Mouse (Mus musculus) frontal cortex, adult 2 months (tissue): ENCODE results near the gene Tle2. TPM values are rescaled to one million over a fixed set of nuclear protein-coding genes. Genes with fewer than 3 reads are reported as not detected.
A peak's percentile ranks its signal among the peaks of the same experiment; 100 is the strongest.

Experiments
- DNase-seq, 2 experiments: peaks; one replicate each; pipeline ENCODE4 v3.0.0; 2022; ENCODE audit warnings: low spot score in 1 of 2; ENCODE audit errors: extremely low spot score in 1 of 2
- polyA plus RNA-seq: library from polyadenylated mRNA; depleted of rRNA; stranded (reverse); fragments of >200 nt; gene quantifications from 2 replicates; pipeline ENCODE4 v1.2.3, GENCODE M21; 2012

Gene Tle2
- polyA plus RNA-seq, 1 experiment = 136 TPM

DNA sequence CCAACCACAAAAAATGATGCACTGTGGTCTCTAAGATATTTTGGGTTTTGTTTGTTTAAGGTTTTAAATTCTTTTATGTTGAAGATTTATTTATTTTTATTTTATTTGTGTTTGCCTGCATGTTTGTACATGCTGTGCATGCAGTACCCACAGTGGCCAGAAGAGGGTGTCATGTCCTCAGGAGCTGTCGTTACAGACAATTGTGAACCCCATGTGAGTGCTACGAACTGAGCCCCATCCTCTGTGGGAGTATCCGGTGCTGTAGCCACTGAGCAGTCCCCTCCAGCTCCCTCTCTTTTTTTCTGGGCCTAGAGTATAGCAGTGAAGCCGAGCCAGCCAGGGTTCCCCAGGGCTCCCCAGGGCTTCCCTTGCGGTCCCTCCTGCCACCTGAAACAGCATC is 21.1 kb upstream of the Tle2 start:
- DNase-seq = no peak

DNA sequence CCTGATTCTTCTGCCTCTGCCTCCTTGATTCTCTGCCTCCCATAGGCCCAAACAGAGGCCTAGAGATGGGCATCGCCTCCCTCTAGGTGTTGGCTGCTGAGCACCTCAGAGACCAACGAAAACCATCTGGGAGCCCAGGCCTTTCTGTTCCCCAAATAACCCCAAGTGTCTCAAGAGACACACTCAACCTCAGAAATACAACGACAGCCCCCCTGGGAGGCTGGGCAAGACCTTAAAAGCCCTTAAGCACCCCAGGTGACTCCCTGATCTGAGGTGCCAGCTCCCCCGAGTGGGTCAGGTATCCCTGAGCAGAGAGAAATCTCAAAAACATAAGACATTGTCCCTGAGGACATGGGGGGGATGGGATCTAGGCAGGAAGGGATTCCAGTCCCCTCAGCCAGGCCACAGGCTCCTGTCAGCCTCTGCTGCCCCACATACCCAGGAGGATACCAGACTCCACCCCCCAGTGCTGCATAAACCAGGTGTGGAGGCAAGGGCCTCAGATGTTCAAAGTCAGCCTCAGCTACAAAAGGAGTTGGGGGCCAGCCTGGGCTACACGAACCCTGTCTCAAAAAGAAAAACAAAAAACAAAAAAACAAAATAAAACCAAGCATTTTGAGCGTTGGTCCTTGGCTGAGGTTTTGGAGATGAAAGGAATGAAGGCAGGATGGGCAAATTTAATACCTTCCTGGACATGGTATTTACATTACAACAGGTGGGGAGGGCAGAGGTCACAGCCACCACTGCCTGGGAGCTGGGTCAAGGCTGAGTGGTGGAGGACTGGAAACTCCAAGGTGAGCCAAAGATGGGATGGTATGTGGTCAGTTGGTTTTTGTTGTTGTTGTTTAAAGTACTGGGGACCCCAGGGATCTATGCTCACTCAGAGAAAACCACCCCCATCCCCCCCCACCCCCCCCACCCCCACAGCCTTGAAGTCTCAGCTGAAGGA is 20.3 kb upstream of the Tle2 start:
- no peak for DNase-seq

DNA sequence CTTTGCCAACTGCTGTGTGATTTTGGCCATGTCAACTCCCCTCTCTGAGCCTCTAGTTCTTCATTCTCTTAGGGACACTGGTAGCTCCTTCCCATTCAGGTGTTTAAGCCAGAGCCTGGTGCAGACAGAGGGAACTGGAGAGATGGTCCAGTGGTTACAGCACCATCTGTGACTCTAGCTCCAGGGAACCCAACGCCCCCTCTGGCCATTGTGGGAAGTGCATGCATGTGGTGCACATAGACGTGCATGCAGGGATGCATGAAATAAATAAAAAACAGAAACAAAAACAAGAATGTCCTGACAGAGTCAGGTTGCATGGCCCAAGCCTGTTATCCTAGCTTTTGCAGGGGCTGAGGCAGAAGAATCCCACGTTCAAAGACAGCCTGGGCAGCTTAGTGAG is 18.1 kb upstream of the Tle2 start:
- DNase-seq = no peak

DNA sequence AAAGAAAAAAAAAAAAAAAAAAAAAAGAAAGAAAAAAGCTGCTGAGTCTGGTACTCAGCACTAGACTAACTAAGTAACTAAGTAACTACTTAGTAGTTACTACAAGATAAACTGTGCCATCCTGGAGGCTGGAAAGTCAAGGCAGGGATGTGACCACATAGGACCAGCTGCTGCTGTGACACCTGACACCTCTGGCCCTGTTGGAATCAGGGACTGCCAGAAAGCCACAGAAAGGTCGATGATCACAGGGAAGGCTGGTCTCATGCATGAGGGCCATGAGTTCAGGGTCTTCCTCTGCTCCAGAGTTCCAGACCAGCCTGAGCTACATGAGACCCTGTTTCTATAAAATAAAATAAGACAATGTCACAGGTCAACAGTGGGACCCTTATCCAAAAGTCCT is 16.9 kb upstream of the Tle2 start:
- no peak for DNase-seq

DNA sequence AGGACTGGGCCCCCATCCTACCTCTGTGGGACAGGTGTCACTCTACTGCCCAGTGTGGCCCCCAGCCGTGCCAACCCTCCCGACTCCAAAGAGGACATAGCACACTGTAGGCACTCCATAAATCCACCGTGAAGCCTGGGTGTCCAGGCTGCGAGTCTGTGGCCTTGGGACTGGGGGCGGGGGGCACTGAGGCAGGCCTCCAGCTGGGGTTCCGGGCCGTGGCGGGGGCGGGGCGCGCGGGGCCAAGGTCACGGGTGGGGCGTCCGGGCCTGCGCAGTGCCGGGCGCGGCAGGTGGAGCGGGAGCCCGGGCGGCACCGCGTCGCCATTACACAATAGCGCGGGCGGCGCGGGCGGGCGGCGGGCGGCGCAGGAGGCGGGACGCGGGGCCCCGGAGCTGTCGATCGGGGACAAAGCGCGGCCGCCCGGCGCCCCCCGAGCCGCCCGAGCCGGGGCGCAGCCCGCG is 15.2 kb upstream of the Tle2 start, which contains the start of gene Aes:
Gene Aes (plus strand): TSS at position 326 of the 464 bp plus-strand sequence.
- DNase-seq = peak in 1 of 2 experiments; percentile 75

DNA sequence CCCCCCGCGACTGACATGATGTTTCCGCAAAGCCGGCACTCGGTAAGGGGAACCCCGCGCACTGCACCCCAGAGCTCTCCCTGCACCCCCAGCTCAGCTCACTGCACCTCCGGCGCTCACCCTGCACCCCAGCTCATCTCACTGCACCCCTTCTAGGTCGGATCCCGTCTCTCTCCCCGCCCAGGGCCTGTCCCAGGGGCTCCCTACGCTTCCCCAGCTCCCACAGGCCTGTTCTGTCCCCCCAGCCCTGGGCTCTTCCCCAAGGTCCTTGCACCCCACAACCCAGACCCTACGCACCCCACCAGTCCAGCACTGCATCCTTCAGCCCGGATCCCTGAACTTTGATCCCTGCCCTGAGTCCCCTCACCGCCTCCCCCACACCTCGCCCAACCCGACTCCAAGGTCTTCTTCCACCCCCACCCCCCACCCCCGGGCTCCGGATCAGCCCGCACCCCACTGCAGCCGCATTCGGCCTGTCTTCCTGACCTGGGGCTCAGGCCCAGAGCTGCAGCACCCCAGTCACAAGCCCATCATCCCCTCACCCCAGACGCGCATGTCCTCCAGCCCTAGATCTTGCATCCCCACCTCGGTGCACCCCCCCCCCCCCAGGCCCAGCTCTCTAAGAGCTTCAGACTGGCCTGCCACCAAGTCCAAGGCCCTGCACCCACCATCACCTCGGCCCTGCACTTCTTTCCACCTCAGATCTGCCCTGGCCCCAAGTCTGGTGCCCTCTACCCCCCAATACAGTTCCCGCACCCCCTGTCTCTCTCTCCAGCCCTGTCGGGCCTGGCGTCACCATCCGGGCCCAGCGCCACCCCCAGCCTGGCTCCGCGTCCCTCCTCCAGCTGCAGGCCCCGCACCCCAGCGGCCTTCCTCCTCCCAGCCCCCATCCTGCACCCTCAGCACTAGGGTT is 14.5 kb upstream of the Tle2 start:
- peak in 1 of 2 experiments; percentile 83 for DNase-seq

DNA sequence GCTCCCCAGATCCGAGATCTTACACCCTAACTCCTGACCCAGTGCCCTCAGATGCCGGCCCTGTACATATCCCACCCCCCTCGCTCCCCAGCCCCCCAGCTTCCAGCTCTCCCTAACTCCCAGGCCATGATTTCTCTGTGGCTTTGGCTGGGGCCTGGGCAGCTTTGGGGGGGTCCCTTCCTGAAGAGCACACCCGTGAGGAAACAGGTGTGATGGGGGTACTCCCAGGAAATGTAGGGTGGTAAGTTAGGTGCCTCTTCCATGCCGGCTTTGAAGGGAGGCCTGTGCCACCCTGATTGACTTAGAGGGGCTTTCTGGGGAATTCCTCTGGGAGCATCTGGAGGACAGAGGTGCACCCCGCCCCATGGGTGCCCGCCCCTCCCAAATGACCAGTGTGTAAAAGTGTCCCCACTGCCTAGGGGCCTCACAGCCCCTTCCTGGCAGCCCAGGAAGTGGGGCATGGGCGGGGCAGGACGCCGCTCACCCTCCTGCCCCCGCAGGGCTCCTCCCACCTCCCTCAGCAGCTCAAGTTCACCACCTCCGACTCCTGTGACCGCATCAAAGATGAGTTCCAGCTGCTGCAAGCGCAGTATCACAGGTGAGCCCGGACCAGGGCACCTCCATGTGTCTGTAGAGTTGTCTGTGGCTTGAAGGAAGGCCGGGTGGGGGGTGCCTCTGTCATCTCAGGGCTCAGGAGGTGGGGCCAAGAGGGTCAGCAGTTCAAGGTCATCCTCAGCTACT is 13.5 kb upstream of the Tle2 start:
- DNase-seq = no peak

DNA sequence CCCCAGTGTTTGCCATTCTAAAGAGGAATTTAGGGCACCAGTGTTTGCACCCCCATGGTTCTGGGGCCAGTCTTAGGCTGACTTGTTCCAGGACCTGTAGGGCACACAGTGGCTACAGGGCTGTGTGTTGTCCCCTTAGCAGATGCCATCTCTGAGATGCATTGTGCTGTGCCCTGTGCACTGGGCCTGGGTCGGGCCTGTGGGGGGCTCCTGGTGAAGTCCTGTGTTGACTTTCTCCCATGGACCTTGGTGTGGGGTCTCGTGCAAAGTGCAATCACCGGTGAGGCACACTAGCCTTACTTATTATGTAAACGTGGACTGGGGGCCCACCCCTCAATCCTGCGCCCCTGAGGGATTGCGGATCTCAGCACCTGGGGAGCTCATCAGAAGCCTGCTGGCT is 11.9 kb upstream of the Tle2 start:
- no peak for DNase-seq

DNA sequence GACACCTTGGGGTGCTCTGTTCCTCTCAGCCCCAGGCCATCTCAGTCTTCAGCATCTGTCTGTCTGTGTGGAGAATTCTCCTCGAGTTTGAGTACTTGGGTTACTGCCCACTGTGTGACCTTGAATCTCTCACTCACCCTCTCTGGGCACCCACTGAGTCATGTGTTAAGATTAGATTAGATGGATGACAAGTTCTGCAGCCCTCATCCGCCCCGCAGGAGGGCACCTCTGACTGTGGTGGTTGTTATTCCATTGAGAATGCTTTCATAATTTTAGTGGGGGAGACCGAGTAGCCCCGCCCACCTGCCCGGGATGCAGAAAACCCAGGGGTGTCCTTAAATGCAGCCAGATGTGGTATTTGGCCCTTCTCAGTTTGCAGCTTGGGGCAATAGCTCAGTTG is 10.9 kb upstream of the Tle2 start:
- DNase-seq = no peak

DNA sequence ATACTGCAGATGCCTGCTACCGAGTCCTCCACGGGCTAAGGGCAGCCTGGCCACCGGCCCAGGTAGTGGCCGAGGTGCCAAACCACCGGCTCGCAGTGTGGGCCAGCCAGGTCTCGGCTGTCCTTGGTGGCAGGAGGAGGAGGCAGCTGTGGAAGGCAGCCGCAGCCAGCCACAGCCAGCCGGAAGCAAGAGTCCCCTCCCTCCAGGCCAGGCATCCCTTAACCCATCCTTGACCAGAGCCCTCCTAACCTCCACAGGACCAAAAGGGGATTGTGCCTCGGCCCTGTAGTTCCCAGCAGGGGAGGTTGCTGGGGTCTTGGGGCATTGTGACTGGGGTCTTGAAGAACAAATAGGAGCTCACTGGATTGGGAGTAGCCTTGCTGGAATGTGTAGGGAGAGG is 10.1 kb upstream of the Tle2 start:
- DNase-seq = no peak

DNA sequence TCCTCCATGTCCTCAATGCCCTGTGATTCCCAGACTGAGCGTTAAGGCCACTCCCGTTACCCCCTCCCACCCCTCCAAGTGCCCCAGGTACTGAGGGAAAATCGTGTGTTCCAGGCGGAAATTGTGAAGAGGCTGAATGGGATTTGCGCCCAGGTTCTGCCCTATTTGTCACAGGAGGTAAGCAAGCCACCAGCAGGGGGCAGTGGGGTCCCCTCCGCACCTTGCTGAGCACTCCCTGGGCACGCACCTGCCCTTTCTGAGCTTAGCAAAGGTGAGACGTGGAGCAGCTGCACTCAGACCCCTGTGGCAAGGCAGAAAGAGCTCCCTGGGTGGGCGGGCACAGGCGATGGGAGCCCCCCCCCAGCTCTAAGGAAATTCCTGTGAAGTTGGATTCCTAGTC is 9.6 kb upstream of the Tle2 start:
- peak in 1 of 2 experiments; percentile 74 for DNase-seq

DNA sequence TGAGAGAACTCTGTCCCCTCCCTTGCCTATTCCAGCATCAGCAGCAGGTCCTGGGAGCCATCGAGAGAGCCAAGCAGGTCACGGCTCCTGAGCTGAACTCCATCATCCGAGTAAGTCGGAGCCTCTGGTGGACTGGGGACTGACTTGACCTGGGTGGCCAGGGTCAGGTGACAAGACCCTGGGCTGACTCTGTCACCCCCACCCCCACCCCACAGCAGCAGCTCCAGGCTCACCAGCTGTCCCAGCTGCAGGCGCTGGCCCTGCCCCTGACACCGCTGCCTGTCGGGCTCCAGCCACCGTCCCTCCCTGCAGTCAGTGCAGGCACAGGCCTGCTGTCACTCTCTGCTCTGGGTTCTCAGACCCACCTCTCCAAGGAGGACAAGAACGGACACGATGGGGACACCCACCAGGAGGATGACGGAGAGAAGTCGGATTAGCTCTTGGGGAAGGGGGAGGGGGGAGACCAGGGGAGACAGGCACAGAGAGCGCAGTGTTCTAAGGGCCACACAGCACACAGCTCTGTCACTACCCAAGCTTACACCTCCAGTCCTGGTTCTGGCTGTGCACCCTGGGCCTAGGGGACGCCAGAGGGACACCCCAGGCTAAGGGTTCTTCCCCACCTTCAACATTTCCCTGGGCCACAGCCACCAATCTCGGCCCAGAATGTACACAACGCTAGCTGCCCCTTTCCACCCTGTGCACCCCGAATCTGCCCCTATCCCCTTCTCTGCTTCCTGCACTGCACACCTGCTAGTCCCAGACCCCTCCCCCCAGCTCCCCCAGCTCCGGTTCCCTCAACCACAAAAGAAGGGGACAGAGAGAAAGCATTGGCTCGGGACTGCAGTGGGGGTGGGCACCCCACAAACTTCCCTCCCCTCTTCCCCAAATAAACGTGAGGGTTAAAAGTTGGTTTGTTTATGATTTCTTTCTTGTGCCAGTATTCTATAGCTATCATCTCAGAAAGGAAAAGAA is 8.8 kb upstream of the Tle2 start:
- DNase-seq = no peak

DNA sequence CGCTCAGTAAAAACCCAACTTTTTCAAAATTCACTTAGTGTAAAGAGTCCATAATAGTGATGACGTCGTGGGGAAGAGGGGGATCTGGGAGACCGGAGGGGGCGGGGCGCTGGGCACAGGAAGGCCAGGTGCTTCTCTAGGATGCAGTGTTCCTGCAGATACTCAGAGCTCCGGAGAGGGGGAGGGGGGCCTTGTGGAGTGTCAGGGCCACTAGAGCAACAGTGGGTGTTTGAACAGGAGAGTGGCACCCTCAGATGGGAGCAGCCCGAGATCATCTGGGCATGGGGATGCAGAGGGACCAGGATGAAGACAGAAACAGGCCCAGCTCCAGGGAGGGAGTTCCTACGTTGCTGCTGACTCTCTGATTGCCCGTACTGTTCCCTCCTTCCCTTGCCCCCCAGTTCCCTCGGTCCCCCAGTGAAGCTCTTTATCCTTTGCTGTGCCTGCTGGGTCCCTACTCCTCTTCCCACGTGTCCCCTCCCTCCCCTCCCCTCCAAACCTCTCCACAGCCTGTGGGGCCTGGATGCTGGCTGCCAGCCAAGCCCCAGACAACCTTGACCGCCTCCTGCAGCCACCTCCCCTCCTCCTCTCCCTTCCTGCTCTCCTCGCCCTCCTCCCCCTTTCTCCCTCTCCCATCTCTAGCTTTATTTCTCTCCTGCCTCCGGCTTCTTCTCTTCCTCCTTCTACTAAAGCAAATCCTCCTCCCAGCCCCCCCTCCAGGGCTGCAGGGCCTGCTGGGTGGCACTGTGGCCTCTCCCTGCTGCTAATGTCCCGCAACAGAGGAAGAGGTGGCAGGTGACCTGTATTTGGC is 5.8 kb upstream of the Tle2 start:
- no peak for DNase-seq

DNA sequence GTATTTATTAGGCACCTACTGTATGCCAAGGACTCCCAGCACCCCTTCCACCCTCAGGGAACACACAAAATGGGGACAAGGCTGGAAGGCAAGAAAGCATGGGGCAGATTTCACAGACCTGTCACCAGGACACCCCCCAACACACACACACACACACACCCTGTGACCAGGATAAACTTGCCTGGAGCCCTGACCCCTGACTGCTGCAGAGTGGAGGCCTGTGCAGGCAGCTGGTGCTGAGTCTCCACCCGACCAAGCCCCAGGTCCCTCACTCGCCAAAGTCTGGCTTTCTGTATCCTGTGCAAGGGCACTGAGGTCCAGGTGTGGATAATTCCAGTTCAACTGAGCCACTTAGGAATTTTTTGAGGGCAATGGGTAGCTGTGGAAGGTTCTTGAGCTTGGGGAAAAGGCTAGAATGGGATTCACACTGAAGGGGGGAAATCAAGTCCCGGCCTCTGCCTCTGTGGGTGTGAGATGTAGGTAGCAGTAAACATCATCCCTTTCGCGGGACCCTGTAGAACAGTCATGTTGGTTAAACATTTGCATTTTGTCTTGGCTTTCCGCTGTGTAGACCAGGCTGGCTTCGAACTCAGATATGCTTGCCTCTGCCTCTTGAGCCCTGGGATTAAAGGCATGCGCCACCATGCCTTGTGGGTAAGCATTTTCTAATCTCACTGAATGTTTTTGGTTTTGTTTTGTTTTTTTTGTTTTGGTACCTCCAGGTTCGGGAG is 4.7 kb upstream of the Tle2 start:
- DNase-seq = no peak

DNA sequence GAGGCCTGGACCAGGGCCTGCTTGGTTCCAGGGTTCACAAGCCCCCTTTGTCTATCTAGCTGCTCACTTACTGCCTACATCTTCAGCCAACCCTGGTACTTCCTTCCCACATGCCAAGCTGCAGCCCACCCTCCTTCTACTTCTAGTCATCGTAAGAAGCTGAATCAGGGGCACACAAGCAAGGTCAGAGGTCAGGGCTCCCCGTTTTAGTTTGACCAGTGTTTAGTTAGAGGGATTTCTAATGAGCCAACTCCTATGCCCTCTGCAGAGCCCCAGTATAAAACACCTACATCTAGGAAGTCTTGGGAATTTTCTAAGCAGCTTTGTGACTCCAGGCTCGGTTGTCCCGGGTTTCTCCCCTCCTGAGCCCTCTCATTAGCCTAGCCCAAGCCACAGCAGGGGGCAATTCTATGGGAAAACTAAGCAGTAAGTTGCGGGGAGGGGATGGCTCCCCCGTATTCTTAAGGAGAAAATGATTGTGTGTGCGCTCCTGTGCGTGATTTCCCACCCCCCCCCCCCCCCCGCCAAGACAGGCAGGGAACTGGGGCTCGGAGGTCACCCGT is 4.0 kb upstream of the Tle2 start:
- no peak for DNase-seq

DNA sequence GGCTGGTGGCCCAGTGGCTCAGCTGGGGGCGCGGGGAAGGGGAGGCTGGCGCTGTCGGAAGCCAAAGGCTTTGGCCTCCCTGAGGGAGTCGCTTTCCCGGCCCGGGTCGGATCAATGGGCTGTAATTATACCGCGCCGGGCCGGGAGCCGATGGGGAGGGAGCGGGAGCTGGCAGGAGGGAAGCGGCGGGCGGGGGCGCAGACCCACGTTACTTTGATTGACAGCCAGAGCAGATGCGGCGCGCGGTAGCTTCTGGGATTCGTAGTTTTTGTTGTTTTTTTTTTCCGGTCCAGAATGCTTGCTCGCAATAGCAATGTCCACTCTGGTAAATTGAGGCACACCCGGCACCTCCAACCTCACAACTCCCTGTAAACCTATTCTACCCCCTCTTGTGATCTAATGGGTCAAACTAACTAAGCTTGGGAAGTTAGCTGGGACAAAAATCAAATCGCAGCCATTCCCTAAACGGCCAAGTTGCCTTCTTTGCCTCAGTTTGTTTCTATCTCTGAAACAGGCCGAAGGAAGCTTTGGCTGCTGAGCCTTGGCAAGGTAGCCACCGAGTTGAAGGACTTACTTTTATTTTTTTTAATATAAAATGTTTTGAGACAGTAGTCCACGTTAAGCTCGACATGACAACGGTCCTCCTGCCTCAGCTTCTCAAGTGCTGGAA is 3.4 kb upstream of the Tle2 start:
- peak; percentile 89 to 97 for DNase-seq

DNA sequence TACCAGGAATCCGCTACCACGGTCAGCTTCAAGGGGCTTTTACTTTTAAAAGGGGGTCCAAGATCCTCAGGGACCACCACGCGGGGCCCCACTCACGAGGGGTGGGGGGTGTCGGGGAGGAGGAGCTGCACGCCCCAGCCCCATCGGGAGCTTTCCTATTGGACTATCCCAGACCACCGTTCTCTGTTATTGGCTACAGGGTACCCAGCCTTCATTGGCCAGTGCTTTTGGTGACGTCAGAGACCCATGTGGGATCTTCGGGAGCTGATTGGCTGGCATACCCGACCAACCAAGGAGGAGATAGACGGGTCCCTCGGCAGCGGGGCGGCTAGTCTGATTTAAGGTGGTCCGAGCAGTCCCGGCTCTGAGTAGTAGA is 2.9 kb upstream of the Tle2 start:
- peak; percentile 99 to 100 for DNase-seq
